Mouse (Mus musculus) adrenal gland, adult 2 months (tissue): Measurements from ENCODE around the gene Defb20. TPM values are rescaled to one million over a fixed set of nuclear protein-coding genes. Genes with fewer than 3 reads are reported as not detected.
"Not testable (repeated sequence)": the region's sequence is repeated elsewhere in the genome, so short reads cannot be mapped to it uniquely, and the experiment has no call there.

ENCODE experiments used
- DNase-seq: peaks from one replicate; pipeline ENCODE4 v3.0.0; 2021
- long read RNA-seq: library from polyadenylated mRNA; stranded (forward); transcript quantifications from one replicate; pipeline ENCODE4 v2.0.0, GENCODE M21; 2021
- polyA plus RNA-seq: library from polyadenylated mRNA; depleted of rRNA; stranded (reverse); fragments of >200 nt; gene quantifications from 2 replicates; pipeline ENCODE4 v1.2.3, GENCODE M21; 2012; rRNA removed
- total RNA-seq, 2 experiments: library from RNA; stranded (reverse); gene quantifications; 2 replicates each; pipeline ENCODE4 v1.2.3; 2021

Defb20 gene
- total RNA-seq (not detected), polyA plus RNA-seq (not detected in 2 replicates)
- long read RNA-seq, result 0 reads

GRCm38 (mm10) chr2:152476763-152477162, at the start of gene Defb20:
Gene Defb20 (plus strand): TSS chr2:152477063.
- DNase-seq, result no peak

GRCm38 (mm10) chr2:152427493-152427892, 49.4 kb upstream of the Defb20 start:
- peak; percentile 52 for DNase-seq

GRCm38 (mm10) chr2:152428481-152428880, 48.4 kb upstream of the Defb20 start:
- not testable (repeated sequence) for DNase-seq

GRCm38 (mm10) chr2:152436405-152436901, 40.4 kb upstream of the Defb20 start:
- DNase-seq, result no peak

- DNase-seq, result peak; percentile 91
Observed at GRCm38 (mm10) chr2:152436983-152437860, 39.6 kb upstream of the Defb20 start.

- DNase-seq, result no peak
Observed at GRCm38 (mm10) chr2:152438963-152439362, 37.9 kb upstream of the Defb20 start.

- no peak for DNase-seq
Observed at GRCm38 (mm10) chr2:152439833-152440232, 37.0 kb upstream of the Defb20 start.

GRCm38 (mm10) chr2:152442322-152442721, 34.5 kb upstream of the Defb20 start:
- DNase-seq, result no peak

GRCm38 (mm10) chr2:152443281-152443680, 33.6 kb upstream of the Defb20 start:
- no peak for DNase-seq

GRCm38 (mm10) chr2:152446642-152447041, 30.2 kb upstream of the Defb20 start:
- DNase-seq, result no peak

GRCm38 (mm10) chr2:152447461-152447860, 29.4 kb upstream of the Defb20 start:
- peak; percentile 13 for DNase-seq

- DNase-seq, result peak; percentile 47
Observed at GRCm38 (mm10) chr2:152450241-152450640, 26.6 kb upstream of the Defb20 start.

- DNase-seq, result no peak
Observed at GRCm38 (mm10) chr2:152452101-152452781, 24.6 kb upstream of the Defb20 start.

GRCm38 (mm10) chr2:152459241-152459640, 17.6 kb upstream of the Defb20 start:
- DNase-seq, result no peak

- no peak for DNase-seq
Observed at GRCm38 (mm10) chr2:152464570-152465150, 12.2 kb upstream of the Defb20 start, which contains the start of gene Defb23. Gene Defb23 (minus strand): TSS chr2:152464620.

- peak; percentile 23 for DNase-seq
Observed at GRCm38 (mm10) chr2:152470973-152471372, 5.9 kb upstream of the Defb20 start.

- DNase-seq, result no peak
Observed at GRCm38 (mm10) chr2:152472434-152472833, 4.4 kb upstream of the Defb20 start.

GRCm38 (mm10) chr2:152480881-152481280, 4.0 kb downstream of the Defb20 start:
- no peak for DNase-seq

GRCm38 (mm10) chr2:152481726-152482125, 4.9 kb downstream of the Defb20 start:
- no peak for DNase-seq

GRCm38 (mm10) chr2:152487024-152487423, 10.2 kb downstream of the Defb20 start:
- no peak for DNase-seq

GRCm38 (mm10) chr2:152490038-152490437, 13.2 kb downstream of the Defb20 start, which contains the start of gene Defb22:
Gene Defb22 (minus strand): TSS chr2:152490138.
- DNase-seq, result no peak

- no peak for DNase-seq
Observed at GRCm38 (mm10) chr2:152493151-152493550, 16.3 kb downstream of the Defb20 start.
